Mouse (Mus musculus) bone marrow, adult 2 months (tissue): ENCODE measurements around the gene Rarb. TPM values are rescaled to one million over a fixed set of nuclear protein-coding genes. Genes with fewer than 3 reads are reported as not detected.

Experiments
- H3K27ac ChIP-seq: fragments of 200-500 bp; 2 replicates; pipeline ENCODE4 v1.5.1; 2012; ENCODE audit warnings: low read depth, mild to moderate bottlenecking, control low read depth, inconsistent platforms, low read length; ENCODE audit not compliant: control insufficient read depth, poor library complexity, insufficient read depth
- H3K4me1 ChIP-seq: fragments of 200-500 bp; 2 replicates; pipeline ENCODE4 v1.6.1; 2011; ENCODE audit warnings: low read length; ENCODE audit not compliant: control insufficient read depth, insufficient read depth
- H3K4me3 ChIP-seq: fragments of 200-500 bp; replicated peaks from 2 replicates; pipeline ENCODE3; 2011; ENCODE audit warnings: mild to moderate bottlenecking, low read depth, low read length, control low read depth; ENCODE audit not compliant: control insufficient read depth
- CTCF ChIP-seq: fragments of 200-500 bp; IDR thresholded peaks from 2 replicates; pipeline ENCODE4 v1.5.1; 2011; ENCODE audit warnings: low read length, control low read depth; ENCODE audit not compliant: control insufficient read depth, insufficient read depth
- POLR2A ChIP-seq: fragments of 200-500 bp; IDR thresholded peaks from 2 replicates; pipeline ENCODE4 v1.6.1; 2011; ENCODE audit warnings: low read depth, mild to moderate bottlenecking, control low read depth, low read length, borderline replicate concordance; ENCODE audit not compliant: control insufficient read depth
- WGBS: fragments of 180-500 bp; shearing (Covaris S2); methylation state at CpG from one replicate; pipeline ENCODE4 v1.1.7; 2018; 5-methylcytosine and 5-hydroxymethylcytosine counted together
- polyA plus RNA-seq: library from polyadenylated mRNA; stranded (reverse); fragments of >200 nt; gene quantifications from 2 replicates; pipeline ENCODE4 v1.2.4, GENCODE M21; 2011; ENCODE audit warnings: low replicate concordance; ENCODE audit not compliant: missing spikeins, insufficient read depth, insufficient read length

Gene Rarb
- polyA plus RNA-seq, 1 experiment = not detected

GRCm38 (mm10) chr14:16525137-16525924 is 293.6 kb downstream of the Rarb start:
- Histone ChIP-seq H3K4me3 (no peak overlapping the region), H3K27ac (no peak overlapping the region), H3K4me1 (no peaks in the 10 kb centered on the region)
- TF ChIP-seq POLR2A (no peak), CTCF (no peak)
- 74% methylated on average over 5 of the region's 5 CpGs for WGBS

- no peak overlapping the region for H3K4me3 ChIP-seq
- TF ChIP-seq CTCF (no peak), POLR2A (no peak)
- no peak overlapping the region for H3K27ac ChIP-seq
- 81% methylated on average over 3 of the region's 3 CpGs for WGBS
- H3K4me1 ChIP-seq = no peaks in the 10 kb centered on the region
These were observed 296.1 kb downstream of the Rarb start for GRCm38 (mm10) chr14:16522852-16523251.

GRCm38 (mm10) chr14:16519588-16520167 is 299.3 kb downstream of the Rarb start:
- WGBS = 63% methylated on average over 8 of the region's 8 CpGs

GRCm38 (mm10) chr14:16517958-16518357 is 301.0 kb downstream of the Rarb start:
- Histone ChIP-seq H3K27ac (no peak overlapping the region), H3K4me1 (no peaks in the 10 kb centered on the region), H3K4me3 (no peak overlapping the region)
- TF ChIP-seq CTCF (no peak), POLR2A (no peak)

More at GRCm38 (mm10) chr14:16519588-16520167, 299.3 kb downstream of the Rarb start:
- TF ChIP-seq POLR2A (no peak), CTCF (no peak)
- Histone ChIP-seq H3K27ac (no peak overlapping the region), H3K4me1 (no peaks in the 10 kb centered on the region), H3K4me3 (no peak overlapping the region)

GRCm38 (mm10) chr14:16515731-16516130 is 303.2 kb downstream of the Rarb start:
- WGBS = 57% methylated on average over 3 of the region's 3 CpGs
- no peak for TF ChIP-seq POLR2A
- no peak for TF ChIP-seq CTCF
- Histone ChIP-seq H3K27ac (no peak overlapping the region), H3K4me3 (no peak overlapping the region), H3K4me1 (no peaks in the 10 kb centered on the region)

GRCm38 (mm10) chr14:16510574-16510973 is 308.4 kb downstream of the Rarb start:
- no peak overlapping the region for H3K4me3 ChIP-seq
- H3K27ac ChIP-seq = no peak overlapping the region
- 73% methylated on average over 4 of the region's 4 CpGs for WGBS
- no peaks in the 10 kb centered on the region for H3K4me1 ChIP-seq
- no peak for TF ChIP-seq CTCF

- H3K4me1 ChIP-seq = no peaks in the 10 kb centered on the region
- 59% methylated on average over 4 of the region's 4 CpGs for WGBS
- no peak for TF ChIP-seq POLR2A
- TF ChIP-seq CTCF = no peak
- no peak overlapping the region for H3K27ac ChIP-seq
- no peak overlapping the region for H3K4me3 ChIP-seq
These were observed 309.1 kb downstream of the Rarb start for GRCm38 (mm10) chr14:16509825-16510224.

GRCm38 (mm10) chr14:16508760-16509159 is 310.2 kb downstream of the Rarb start:
- 84% methylated on average over 7 of the region's 7 CpGs for WGBS
- H3K27ac ChIP-seq = no peak overlapping the region
- H3K4me3 ChIP-seq = no peak overlapping the region
- TF ChIP-seq CTCF = no peak
- no peak for TF ChIP-seq POLR2A
- H3K4me1 ChIP-seq = no peaks in the 10 kb centered on the region

GRCm38 (mm10) chr14:16497226-16497661 is 321.7 kb downstream of the Rarb start:
- no peak for TF ChIP-seq CTCF
- no peak for TF ChIP-seq POLR2A
- H3K4me3 ChIP-seq = no peak overlapping the region
- H3K4me1 ChIP-seq = no peaks in the 10 kb centered on the region
- WGBS = 34% methylated on average over 2 of the region's 2 CpGs
- no peak overlapping the region for H3K27ac ChIP-seq
